Mouse (Mus musculus) right cerebral cortex, adult 2 months (tissue): ENCODE measurements around the gene Xrcc5.
A peak's percentile ranks its signal among the peaks of the same experiment; 100 is the strongest.

Experiments used
- DNase-seq, 2 experiments: peaks; one replicate each; pipeline ENCODE4 v3.0.0; 2021 to 2022; ENCODE audit warnings: low spot score in 2 of 2

Gene Xrcc5

DNA sequence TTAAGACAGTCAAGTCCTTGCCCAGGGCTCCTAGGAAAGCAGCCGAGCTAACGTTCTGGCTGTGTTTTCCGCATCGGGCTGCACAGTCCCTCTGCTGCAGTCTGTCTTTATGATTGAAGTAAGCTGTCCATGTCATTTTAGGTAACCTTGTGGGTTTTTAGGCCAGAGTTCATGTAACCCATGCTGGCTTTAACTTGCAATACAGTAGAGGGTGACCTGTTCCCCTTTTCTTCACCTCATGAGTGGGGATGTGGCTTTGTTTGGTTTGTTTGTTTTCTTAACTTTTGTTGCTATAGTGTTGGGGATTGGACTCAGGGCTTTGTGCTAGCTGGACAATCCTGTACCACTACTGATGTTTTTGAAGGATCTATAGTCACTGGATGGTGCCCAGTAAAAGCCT lies 83.2 kb downstream of the Xrcc5 start:
- DNase-seq: no peak

DNA sequence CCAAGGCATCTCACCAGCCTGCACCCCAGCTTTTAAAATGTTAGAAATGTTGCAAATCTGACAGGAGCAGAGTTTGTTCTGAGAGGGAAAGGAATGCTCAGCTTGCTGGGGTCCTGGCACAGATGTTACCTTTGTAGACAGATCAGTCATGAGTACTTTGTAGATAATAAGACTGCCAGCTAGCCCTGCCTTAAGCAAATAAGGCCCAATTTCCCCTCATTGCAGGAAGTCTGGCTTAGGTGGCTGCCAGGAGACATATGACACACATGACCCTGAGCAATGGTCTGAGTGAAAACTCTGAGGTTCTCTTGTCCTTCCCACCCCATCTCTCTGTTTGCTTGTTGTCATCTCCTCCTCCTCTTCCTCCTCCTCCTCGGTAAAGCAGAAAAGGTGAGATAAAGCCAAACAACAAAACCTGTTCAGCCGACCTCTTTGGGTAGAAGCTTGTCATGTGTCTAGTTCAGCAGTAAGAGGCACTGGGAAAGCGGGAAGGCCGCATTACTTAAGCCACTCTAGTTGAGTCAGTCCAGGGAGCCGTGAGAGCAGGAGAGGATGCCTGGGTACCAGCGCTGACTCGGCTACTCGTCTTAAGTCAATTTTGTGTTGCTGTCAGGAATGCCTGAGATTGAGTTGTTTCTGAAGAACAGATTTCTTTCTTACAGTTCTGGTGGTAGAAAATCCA lies 92.6 kb downstream of the Xrcc5 start:
- DNase-seq: no peak

DNA sequence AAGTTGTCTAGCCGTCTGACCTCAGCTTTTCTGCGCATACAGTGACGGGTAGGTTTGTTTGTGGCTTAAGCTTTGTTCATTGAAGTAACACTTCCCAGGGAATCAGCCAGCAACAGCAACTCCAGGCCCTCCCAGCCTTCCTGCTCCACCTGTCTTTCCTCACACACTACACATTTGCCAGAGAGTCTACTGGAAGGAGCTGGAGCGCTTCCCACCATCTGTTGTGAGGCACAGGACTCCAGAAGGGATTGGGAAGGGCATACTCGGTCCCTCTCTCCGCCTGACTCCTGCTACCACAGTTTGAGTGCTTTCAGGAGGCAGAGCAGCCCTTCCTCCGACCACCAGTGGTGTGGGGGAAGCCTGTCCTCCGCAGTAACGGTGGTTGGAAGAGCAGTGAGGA lies 93.4 kb downstream of the Xrcc5 start:
- DNase-seq: peak in 1 of 2 experiments; percentile 14

- no peak for DNase-seq
These were observed 94.3 kb downstream of the Xrcc5 start for GRCm38 (mm10) chr1:72401331-72402069.

DNA sequence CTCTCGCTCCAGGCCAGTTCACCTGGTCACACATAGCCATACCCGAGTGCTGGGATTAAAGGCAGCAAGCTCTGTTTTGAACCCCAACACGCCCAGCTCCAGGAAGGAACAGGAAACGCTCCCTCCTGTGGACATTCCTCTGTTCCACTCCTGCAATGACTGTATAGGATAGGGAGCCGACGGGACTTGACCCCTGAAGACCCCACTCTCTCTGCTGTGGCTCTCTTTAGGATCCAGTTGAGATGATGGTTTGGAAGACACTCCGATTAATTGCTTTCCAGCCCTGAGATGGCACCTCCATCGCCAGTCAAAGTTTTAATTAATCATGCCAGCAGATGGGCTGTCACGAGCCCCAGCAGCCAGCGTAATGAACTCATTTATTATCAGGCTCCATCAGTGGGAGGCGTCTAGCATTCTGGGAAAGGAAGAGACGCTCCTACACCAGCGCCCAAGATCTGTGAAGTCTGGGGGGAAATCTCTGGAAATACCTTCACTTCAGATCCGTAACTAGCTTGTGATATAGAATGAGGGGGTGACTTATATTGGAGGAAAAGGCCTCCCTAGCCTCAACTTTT lies 99.4 kb downstream of the Xrcc5 start:
- no peak for DNase-seq

DNA sequence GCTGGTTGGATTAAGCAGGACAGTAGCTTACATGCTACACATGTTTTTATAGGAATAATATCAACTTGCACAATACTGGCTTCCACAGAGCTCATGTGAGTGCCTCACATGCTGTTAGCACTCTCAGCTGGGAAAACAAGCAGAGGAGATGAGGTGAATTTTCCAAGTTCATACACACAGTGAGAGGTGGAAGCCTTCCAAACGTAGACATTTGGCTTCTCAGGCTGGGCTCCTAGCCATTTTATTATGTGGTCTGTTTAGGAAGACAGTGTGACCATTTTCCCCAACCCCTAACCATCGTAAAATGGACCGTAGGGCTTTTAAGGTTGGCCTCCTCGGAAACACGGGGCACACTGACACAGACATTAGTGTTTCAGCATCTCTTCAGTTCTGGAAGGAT lies 102.7 kb downstream of the Xrcc5 start:
- DNase-seq: no peak

GRCm38 (mm10) chr1:72411108-72411507 lies 103.9 kb downstream of the Xrcc5 start:
- DNase-seq: peak in 1 of 2 experiments; percentile 27

DNA sequence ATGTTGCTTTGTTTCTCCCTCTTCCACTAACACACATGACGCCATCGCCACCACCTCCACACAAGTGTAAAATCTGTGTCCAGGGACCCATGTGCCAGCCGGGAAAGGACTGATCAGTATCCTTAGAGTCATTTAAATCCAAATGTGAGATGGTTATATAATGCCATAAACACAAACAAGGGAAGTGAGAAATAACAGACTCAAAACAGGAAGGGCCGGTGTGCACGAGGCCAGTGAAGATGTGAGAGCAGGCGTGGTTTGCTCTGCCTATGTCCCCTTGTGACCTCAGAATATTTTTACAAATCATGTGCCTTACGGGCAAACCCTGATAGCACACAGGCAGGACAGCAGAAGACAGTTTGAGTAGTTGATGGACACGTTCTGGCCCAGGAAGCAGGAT lies 106.0 kb downstream of the Xrcc5 start:
- DNase-seq: no peak

- no peak for DNase-seq
These were observed 106.9 kb downstream of the Xrcc5 start for GRCm38 (mm10) chr1:72414133-72414532.

DNA sequence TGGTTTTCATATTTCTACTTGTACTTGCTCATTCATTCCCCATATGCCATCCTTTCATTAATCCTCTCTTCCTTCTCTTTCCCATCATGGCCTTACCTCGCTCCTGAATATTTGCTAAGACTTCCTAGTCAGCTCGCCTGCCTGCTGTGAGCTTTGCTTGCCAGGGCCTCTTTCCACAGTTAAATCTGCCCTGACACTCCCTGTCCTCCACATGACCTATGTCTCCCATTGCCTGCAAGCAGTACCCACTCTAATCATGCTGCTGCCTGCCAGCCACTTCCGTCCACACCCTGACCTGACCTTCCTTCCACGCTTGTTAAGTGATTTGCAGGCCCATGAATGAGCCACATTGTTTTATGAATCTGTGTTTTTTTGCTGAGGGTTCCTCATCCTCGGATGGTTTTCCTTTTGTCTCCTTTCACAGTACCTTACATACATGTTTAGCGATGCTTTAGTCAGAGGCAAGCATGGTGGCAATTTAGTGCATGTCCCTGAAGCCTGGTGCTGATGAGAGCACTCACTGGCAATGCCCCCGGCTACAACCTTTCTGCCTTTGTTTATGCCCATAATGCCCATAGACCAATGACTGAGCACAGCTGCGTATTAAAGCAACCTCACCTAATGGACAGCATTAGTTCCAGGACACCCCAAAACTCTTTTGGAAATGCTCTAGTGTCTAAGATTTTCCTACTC lies 107.5 kb downstream of the Xrcc5 start:
- no peak for DNase-seq

DNA sequence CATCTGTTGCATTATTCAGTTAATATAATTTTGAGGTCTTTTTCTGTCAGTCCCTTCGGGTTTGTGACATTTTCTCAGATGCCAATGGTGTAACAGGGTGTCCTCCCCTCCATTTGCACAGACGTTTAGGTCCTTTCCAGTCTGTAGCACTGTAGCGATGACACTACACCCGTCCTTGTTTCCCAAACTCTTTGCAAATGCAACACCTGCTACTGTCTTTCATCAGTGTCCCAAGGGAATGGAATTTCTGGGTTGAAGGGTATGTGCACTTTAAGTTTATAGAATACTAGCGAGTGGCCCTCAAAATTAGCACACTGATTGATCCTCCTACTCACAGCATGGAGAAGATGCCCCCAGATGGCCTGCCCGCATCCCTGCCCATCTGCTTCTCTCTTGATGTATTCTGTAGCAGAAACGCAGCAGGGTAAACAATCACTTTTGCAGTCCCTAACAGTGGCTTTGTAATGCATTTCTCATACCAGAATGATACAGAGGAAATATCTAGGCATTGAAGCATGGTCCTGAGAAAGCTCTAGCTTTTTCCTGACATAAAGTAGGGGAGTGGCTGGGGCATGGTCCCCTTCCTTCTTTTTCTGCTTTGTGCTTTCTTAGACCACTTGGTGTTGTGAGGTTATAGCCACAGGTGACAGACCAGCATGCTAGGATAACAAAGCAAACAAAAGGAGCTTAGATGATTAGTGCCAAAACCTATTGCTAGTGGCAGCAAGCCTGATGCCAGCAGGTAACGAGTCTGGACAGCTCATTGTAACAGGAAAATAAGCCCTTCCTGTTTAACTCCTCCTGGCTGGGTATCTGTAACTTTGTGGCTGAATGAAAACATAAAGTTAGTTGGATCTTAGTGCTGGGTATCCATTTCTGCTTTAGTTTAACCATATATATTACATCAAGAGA lies 111.8 kb downstream of the Xrcc5 start:
- no peak for DNase-seq

GRCm38 (mm10) chr1:72420220-72420619 lies 113.0 kb downstream of the Xrcc5 start:
- no peak for DNase-seq

GRCm38 (mm10) chr1:72422121-72422520 lies 114.9 kb downstream of the Xrcc5 start:
- no peak for DNase-seq

DNA sequence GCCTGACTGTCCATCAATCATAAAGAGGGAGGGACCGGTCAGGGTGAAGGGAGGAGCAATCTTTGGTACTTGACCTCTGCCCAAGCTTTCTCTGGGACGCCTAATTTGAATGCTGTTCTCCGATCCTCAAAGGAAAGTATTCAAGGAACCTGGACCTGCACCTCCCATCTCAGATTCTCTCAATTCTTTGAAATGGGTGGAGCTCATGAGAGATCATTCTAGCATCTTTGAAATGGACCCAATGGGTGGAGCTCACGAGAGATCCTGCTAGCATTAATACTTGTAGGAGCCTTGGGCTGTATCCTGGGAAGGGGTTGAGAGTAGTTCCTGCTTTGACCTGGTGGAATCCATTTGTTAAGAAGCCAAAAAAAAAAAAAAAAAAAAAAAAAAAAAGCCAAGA lies 119.2 kb downstream of the Xrcc5 start:
- no peak for DNase-seq

DNA sequence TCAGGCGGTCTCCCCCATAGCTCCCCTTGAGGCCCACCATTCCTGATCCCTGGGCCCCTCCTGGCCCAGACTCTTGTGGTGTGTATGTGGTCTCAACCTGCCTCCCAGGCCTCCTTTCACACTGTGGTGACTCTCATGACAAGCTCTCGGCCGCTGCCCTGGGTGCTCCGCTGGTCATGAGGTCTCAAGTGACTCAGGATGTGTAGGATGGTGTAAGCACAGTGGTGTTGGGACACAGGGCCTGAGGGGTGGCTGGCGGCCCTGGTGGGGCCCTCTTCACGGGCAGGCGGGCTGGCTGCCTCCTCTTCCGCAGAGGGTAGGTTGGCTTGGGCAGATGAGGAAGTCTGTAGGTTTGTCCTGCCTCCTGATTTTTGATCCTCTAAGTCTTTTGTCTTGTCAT lies 121.3 kb downstream of the Xrcc5 start:
- DNase-seq: no peak

DNA sequence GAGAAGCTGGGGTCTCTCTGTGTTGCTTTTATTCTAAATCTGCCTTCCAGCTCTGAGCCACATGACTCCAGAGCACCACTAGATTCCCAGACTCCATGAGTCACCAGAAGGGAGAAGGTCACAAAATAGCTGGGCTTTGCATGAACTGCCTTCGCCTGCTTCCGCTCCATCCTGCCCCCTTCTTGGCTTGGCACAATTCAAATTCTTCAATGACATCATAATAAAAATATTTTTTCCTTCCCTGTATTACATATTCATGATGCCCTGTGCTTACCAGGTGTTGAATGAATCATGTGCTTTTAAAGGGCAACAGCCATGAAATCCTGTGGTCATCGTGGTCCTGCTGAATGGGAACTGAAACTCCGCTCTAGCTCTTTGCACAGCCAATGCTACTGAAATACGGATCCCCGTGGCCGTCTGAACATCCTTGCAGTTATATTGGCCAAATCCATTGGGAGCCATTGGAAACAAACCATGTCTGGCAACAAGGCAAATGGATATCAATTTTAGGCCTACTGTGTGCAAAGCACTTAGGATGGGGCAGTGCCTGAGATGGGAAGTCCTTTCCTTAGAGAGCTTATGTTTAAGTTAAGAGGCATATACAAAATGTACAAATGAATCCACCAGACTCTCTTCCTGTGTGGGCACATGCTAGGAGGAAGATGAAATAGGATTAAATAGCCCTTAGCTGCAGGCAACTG lies 122.0 kb downstream of the Xrcc5 start:
- no peak for DNase-seq

DNA sequence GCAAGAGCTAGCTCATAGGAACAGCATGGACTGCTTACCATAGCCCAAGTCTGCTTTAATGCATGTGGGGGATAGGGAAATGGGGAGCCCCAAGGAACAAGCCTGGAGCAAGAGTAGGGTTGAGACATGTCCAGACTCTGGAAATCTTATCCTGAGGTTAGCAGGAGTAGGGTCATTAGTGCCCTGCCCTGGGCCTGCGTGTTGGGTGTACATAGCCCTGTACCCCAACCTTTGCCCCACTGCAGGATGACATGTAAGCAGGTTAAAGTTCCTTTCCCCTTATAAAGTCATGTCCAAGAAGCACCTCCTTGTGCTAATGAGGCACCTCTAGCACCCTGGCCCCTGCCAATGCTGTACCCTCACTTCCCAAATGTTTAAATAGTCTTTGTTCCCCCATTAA lies 125.4 kb downstream of the Xrcc5 start:
- DNase-seq: no peak

DNA sequence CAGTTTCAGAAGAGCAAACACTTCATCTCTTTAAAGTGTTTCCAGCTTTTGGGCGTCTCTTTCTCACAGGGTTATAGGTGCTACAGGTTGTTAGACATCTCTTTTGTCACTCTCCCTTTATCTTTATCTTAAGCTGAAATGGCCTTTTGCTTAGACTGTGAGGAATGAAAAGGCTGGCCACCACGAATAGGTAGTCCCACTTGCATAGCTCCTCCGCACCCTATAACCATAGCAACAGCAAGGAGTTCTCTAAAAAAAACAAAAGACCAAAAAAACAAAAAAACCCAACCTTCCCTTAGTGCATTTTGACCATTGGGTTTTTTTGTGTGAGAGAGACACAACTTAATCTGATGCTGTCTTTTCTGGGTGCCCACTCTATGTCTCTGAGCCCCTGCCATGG lies 127.3 kb downstream of the Xrcc5 start:
- no peak for DNase-seq

DNA sequence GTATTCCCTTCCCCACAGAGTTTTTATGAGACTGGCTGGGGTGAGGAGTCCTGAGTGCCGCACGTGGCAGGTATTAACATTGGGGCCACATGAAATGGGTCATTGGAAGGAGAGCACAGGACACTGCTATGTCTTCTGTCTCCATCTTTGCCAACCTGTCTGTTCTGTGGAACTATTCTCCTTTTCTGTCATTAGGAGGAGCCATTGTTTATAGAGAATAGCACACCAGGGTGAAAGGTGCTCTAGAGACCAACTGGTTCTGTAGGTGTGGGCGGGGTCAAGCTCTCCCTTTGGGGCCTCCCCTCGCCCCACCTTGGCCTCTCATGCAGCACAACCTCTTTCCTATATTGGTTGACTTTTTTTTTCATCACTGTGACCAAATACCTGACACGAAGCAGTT lies 129.7 kb downstream of the Xrcc5 start:
- no peak for DNase-seq

GRCm38 (mm10) chr1:72439146-72439545 lies 131.9 kb downstream of the Xrcc5 start:
- DNase-seq: peak; percentile 59

DNA sequence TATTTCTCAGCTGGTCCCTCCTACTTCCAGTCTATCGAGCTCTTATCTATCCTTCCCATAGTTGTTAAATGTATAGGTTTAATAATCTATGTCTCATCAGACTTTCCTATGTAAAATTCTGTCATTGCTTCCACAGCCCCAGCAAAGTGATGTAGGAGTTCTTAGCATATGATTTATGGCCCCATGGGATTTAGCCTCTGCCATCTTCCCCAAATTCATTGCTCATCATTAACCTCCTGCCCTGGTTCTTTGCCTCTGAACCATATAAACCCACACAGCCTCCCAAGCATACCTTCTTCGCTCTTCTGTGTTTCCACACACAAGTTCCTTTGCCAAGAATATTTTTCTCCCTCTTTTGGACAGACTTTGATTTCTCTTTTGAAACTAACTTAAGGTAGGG lies 135.5 kb downstream of the Xrcc5 start:
- DNase-seq: no peak
